Mouse (Mus musculus) cerebellum, adult 2 months (tissue): ENCODE measurements around the gene Lef1. TPM values are rescaled to one million over a fixed set of nuclear protein-coding genes. Genes with fewer than 3 reads are reported as not detected.

ENCODE experiments used
- DNase-seq, 2 experiments: peaks; one replicate each; pipeline ENCODE4 v3.0.0; 2021
- H3K27ac ChIP-seq: fragments of 200-500 bp; 2 replicates; pipeline ENCODE4 v1.5.1; 2012; ENCODE audit warnings: low read length, control low read depth, inconsistent platforms; ENCODE audit not compliant: insufficient read depth
- H3K27me3 ChIP-seq: fragments of 200-500 bp; 2 replicates; pipeline ENCODE4 v1.6.1; 2012; ENCODE audit warnings: inconsistent platforms, mild to moderate bottlenecking, low read length, moderate library complexity; ENCODE audit not compliant: control insufficient read depth, insufficient read depth
- H3K4me1 ChIP-seq: fragments of 200-500 bp; 2 replicates; pipeline ENCODE4 v1.6.1; 2011; ENCODE audit warnings: low read length; ENCODE audit not compliant: control insufficient read depth, insufficient read depth
- H3K4me3 ChIP-seq: fragments of 200-500 bp; replicated peaks from 2 replicates; pipeline ENCODE3; 2011; ENCODE audit warnings: mild to moderate bottlenecking, low read depth, low read length, control low read depth; ENCODE audit not compliant: insufficient read depth
- CTCF ChIP-seq: fragments of 200-500 bp; IDR thresholded peaks from 2 replicates; pipeline ENCODE4 v1.5.1; 2011; ENCODE audit warnings: low read depth, mild to moderate bottlenecking, control low read depth, low read length, moderate library complexity, borderline replicate concordance; ENCODE audit not compliant: insufficient read depth
- POLR2A ChIP-seq: fragments of 200-500 bp; IDR thresholded peaks from 2 replicates; pipeline ENCODE4 v1.6.1; 2011; ENCODE audit warnings: low read length, control low read depth, borderline replicate concordance; ENCODE audit not compliant: insufficient read depth
- WGBS: fragments of 180-500 bp; shearing (Covaris S2); methylation state at CpG from one replicate; pipeline ENCODE4 v1.1.7; 2018; 5-methylcytosine and 5-hydroxymethylcytosine counted together
- polyA plus RNA-seq: library from polyadenylated mRNA; depleted of rRNA; stranded (reverse); fragments of >200 nt; gene quantifications from 2 replicates; pipeline ENCODE4 v1.2.3, GENCODE M21; 2012

The Lef1 gene
- polyA plus RNA-seq, 1 experiment, result 6.8 TPM

DNA sequence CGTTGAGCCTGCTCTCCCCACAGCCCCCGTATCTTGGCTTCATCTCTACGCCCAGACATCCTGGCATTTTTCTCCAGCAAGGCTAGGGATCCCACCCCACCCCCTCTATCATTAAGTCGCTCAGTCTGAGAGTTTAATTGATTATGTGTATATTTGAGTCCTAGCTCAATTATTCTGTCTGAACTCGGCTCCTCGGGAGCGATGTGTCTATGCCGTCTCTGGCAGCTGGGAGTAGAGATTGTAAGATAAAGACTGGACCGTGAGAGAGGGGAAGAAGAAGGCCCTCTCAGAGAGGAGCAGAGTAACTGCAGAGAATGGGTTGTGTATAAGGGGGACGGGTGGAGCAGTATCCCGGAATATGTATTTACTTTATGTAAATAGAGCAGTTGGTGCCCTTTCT, 80.0 kb downstream of the Lef1 start:
- Histone ChIP-seq H3K27me3 (no peaks in the 10 kb centered on the region), H3K4me1 (no peaks in the 10 kb centered on the region), H3K27ac (no peak overlapping the region), H3K4me3 (no peak overlapping the region)
- 80% methylated on average over 11 of the region's 11 CpGs for WGBS
- DNase-seq, result no peak
- no peak for TF ChIP-seq POLR2A
- no peak for TF ChIP-seq CTCF

DNA sequence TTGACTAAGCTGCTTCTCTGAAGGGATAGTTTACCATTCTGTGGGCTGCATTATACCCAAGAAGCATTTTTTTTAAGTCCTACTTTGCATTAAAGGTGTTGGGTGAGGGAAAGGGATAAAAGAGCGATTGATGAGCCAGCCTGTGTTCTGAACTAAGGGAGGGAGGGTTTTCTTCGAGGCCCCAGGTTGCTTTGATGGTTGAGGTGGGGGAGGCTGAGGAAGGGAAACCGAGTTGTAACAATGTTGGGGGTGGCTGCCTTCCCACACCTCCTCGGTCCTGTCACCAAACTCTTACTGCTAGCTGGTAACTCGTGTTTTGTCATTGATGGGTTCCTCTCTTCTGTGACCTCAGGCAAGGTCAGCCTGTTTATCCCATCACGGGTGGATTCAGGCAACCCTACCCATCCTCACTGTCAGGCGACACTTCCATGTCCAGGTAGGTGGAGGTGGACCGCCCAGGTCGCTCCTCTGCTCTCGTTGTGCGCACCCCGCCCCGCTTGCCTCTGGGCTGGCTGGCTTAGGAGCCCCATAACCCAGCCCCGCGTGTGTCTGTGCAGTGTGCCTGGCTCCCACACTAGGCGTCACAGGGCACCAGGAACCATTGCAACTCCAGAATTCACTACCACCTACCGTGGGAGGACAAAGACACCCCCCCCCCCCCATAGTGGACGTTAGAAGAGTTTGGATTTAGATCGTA, 80.5 kb downstream of the Lef1 start:
- no peak for DNase-seq
- TF ChIP-seq CTCF (no peak), POLR2A (no peak)
- Histone ChIP-seq H3K27me3 (no peaks in the 10 kb centered on the region), H3K4me3 (no peak overlapping the region), H3K27ac (no peak overlapping the region), H3K4me1 (no peaks in the 10 kb centered on the region)
- WGBS, result 85% methylated on average over 19 of the region's 19 CpGs

DNA sequence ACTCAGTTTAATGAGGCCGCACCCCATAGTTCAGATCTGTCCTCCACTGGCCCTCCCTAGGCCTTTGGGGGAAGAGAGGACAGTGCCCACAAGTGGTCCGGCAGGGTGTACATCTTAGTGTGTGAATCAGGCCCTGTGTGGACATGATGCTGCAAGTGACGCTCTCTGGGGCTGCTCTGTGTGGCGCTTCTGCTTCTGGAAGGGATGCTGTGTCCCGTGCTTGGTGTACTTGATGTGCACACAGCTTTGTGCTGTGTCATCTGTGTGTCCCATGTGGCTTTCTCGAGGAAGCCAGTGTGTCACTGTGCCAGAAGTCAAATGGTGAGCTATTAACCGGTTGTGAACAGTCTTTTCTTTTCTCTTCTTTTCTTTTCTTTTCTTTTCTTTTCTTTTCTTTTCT, 81.2 kb downstream of the Lef1 start:
- Histone ChIP-seq H3K4me1 (no peaks in the 10 kb centered on the region), H3K27me3 (no peaks in the 10 kb centered on the region), H3K27ac (no peak overlapping the region), H3K4me3 (no peak overlapping the region)
- no peak for DNase-seq
- 55% methylated on average over 7 of the region's 7 CpGs for WGBS
- TF ChIP-seq CTCF (no peak), POLR2A (no peak)

DNA sequence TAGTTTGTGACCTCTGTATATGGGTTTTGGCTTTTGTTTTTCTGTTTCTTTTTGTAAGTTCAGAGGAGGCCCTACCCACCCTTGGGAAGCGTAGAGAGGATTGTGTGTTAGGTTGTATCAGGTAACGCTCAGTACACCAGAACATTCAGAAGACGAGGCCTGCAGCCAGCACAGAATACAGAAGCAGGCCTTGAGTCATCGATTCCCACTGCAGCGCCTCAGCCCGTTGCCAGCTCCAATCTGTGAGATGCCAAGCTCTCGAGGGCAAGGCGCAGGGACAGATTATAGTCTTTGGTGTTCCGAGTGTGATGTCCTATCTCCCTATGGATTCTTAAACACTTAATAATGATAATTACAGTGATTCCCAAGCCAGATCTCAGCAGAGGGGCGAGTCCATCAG, 85.8 kb downstream of the Lef1 start:
- Histone ChIP-seq H3K4me3 (no peak overlapping the region), H3K4me1 (no peaks in the 10 kb centered on the region), H3K27ac (no peak overlapping the region), H3K27me3 (no peaks in the 10 kb centered on the region)
- WGBS, result 28% methylated on average over 10 of the region's 10 CpGs
- DNase-seq, result no peak
- TF ChIP-seq POLR2A (no peak), CTCF (no peak)

DNA sequence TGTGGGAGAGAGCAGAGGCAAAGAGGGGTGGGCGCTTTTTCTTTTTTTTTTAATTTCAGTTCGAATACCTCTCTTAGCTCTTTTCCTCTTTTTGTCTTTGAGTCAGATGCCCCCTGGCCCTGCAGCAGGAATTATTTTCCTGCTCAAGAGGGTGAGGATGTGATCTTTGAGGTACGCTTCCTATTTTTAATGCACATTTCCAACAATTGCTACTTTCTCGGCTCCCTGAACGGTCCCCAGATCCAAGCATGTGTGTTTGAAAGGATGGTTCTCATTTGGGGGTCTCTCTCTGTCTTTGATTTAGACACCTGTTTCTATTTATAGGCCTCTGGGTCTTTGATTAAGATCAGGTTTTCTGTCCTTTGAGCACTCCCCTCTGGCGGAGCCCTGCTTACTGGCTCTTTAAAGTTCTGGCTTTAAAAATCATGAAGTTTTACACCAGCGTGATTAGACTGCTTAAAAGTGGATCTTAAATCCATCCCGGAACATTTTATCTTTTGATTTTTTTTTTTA, 86.3 kb downstream of the Lef1 start:
- no peak for TF ChIP-seq POLR2A
- no peak for TF ChIP-seq CTCF
- H3K27ac ChIP-seq, result no peak overlapping the region
- 83% methylated on average over 8 of the region's 8 CpGs for WGBS

DNA sequence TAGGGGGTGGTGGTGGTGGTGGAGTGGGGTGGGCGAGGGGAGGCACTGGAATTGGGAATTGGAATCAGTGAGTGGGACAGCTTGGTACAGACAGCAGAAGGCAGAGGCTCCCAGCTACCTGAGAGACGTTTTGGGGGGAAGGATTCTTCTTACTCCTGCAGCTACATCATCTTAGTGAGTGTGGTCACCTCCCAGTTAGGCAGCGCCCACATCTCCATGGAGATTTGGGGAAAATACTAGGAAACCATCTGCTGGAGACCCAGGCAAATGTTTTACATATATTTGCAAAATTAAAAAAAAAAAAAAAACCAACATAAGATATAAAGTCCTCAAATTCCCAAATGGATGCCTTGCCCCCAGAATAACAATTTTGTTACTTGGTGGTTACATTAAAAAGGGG, 88.7 kb downstream of the Lef1 start:
- DNase-seq, result no peak
- Histone ChIP-seq H3K4me3 (no peak overlapping the region), H3K27me3 (no peaks in the 10 kb centered on the region), H3K27ac (no peak overlapping the region), H3K4me1 (no peaks in the 10 kb centered on the region)
- TF ChIP-seq POLR2A, result no peak
- 72% methylated on average over 3 of the region's 3 CpGs for WGBS

More for the DNA sequence above, 86.3 kb downstream of the Lef1 start:
- no peak overlapping the region for H3K4me3 ChIP-seq
- H3K4me1 ChIP-seq, result no peaks in the 10 kb centered on the region
- no peaks in the 10 kb centered on the region for H3K27me3 ChIP-seq
- DNase-seq, result no peak

DNA sequence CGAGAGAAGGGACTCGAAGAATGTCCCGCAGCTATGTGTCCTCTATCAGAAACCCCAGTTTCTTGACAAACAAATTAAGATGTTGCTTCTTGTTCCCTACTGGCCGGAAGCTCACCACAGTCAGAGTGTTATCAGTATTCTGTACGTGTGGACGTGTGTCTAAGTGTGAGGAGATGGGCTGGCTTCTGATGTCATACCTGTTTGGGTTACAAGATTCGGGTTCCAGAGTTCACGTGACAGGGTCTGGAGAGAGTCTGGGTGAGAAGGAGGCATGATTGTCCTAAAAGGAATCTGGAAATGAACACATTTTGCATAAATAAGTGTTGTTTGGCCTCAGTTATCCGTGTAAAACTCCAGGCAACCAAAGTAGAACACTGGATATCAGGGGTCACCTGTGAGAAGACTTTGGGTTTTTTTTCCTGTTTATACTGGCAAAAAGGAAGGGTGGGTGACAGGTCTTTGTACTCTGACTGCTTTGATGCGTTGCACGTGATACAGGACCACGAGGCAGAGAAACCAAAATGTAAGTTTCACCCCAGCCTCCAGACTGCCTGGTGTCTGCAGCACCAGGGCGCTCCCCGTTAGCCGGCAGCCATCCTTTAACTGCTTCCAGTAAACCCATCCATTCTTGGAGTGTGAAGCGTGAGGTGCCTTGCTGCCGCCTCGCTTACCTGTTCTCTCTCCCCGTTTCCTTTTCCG, 89.5 kb downstream of the Lef1 start:
- H3K4me1 ChIP-seq, result no peaks in the 10 kb centered on the region
- no peak overlapping the region for H3K27ac ChIP-seq
- H3K27me3 ChIP-seq, result no peaks in the 10 kb centered on the region
- H3K4me3 ChIP-seq, result no peak overlapping the region
- no peak for DNase-seq
- TF ChIP-seq CTCF (no peak), POLR2A (no peak)
- WGBS, result 76% methylated on average over 20 of the region's 20 CpGs

DNA sequence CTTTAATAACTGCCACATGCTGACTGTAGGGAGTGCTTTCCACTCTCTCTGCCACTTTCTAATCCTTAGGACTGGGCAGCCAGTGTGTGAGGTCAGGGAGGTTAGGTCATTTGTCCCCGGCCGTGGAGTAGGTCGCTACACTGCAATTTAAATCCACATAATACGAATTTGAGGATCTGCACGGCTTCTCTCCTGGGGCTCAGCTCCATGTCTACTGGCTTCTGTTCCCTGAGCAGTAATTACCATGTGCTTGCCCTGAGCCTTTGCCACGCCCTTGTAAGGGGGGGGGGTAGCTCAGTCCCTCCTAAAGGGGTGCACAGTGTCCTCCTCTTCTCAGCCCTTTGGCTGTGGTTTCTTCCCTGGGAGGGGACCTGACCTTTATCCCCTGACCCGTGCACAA, 92.0 kb downstream of the Lef1 start:
- DNase-seq, result no peak
- no peaks in the 10 kb centered on the region for H3K27me3 ChIP-seq
- H3K4me3 ChIP-seq, result no peak overlapping the region
- no peaks in the 10 kb centered on the region for H3K4me1 ChIP-seq
- WGBS, result 43% methylated on average over 7 of the region's 7 CpGs
- no peak overlapping the region for H3K27ac ChIP-seq
- no peak for TF ChIP-seq POLR2A
- no peak for TF ChIP-seq CTCF
